ENCODE assay signal across 10 mouse cellular contexts in the genomic region with DNA sequence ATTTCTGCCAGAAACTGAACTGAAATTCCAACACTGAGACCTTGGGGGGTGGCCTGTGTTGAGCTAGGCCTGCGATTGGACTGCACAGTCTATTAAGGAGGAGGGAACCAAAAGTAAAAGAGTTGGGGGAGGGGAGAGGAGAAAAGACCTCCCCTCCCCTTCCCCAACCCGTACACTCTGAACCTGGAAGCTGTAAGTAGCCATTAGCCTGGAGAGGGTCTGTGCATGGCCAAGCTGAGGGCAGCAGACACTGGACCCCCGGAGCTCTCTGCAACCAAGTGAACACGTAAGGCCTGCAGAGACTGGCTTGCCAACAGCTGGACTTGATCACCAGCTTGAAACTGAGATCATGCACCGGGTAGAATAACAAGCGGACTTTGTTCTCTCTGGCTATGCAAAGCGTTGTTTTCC. TPM values are rescaled to one million over a fixed set of nuclear protein-coding genes. Genes with fewer than 3 reads are reported as not detected.
DNase-seq lines count a peak whose midpoint lies in the region; ATAC-seq and TF ChIP-seq lines count a peak whose summit lies in the region.
"Had no signal": no experiment of that assay in that cellular context is flagged by ENCODE, and none has a peak within 500 bp of the region (broad histone marks: within the 10 kb centered on the region; RNA-seq: fewer than 3 reads in every experiment).

Gene Olfml1 (plus strand): TSS at position 186 of the 411 bp plus-strand sequence.

- H3K9ac ChIP-seq in lung, postnatal 0 days (replicated peaks; ENCODE audit: low read depth): no peak within 1 kb of the TSS

- no peaks in the 10 kb centered on the region for H3K4me1 ChIP-seq in lung, postnatal 0 days (ENCODE audit: insufficient read depth, low read depth, low read length)

- peak within 1 kb of the TSS; percentile 42 for H3K4me2 ChIP-seq in lung, postnatal 0 days (replicated peaks; ENCODE audit: low read depth, low read length)

- no peaks in the 10 kb centered on the region for H3K9me3 ChIP-seq in lung, postnatal 0 days (ENCODE audit: low read length)

- WGBS in lung, postnatal 0 days: 32% methylated on average over 7 of the region's 7 CpGs

- TF ChIP-seq EP300 in lung, postnatal 0 days (IDR thresholded peaks at IDR 0.05): no peak

- no peaks in the 10 kb centered on the region for H3K36me3 ChIP-seq in lung, postnatal 0 days (ENCODE audit: insufficient read depth, low read length)
- H3K36me3 ChIP-seq: G1E had no signal

- intact Hi-C loops in gastrocnemius, postnatal 14 days (cut with DNase I; ENCODE audit: low total_unique reads): no loop called here

- no peaks in the 10 kb centered on the region for H3K27me3 ChIP-seq in lung, postnatal 0 days (replicated peaks; ENCODE audit: insufficient read depth, low read length)
- H3K27me3 ChIP-seq: megakaryocyte, embryonic 14.5 days had no signal

- peak within 1 kb of the TSS; percentile 71 for H3K27ac ChIP-seq in lung, postnatal 0 days (ENCODE audit: low read length)

- H3K4me3 ChIP-seq in lung, postnatal 0 days (ENCODE audit: low read depth, low read length): peak within 1 kb of the TSS; percentile 27; the same call in 1 of the 2 replicates
- H3K4me3 ChIP-seq: megakaryocyte, embryonic 14.5 days had no signal

- ATAC-seq in lung, postnatal 0 days: peak; percentile 85

- DNase-seq in right cerebral cortex, adult 2 months (ENCODE audit: low spot score in 2 of 2): peak; percentile 3 to 10
- DNase-seq in right cerebral cortex, postnatal 14 days: no peak
- peak; percentile 38 for DNase-seq in gastrocnemius, postnatal 14 days
- peak; percentile 77 for DNase-seq in hindlimb bud, embryonic 11.5 days (ENCODE audit: extremely low spot score, low read depth, low spot score)
- peak; percentile 21 for DNase-seq in left cerebral cortex, adult 11 months (ENCODE audit: low spot score)
- peak; percentile 80 for DNase-seq in lung, postnatal 0 days (ENCODE audit: low spot score)
- DNase-seq in urinary bladder, postnatal 25 days (ENCODE audit: low spot score): peak; percentile 28
- DNase-seq in c-Kit-positive CD71-positive TER-119-positive erythroid progenitor cells, embryonic 14.5 days (ENCODE audit: low spot score): no peak

- TF ChIP-seq CTCF in lung, postnatal 0 days (IDR thresholded peaks at IDR 0.05): no peak

RNA-seq across cellular contexts. Expression of gene Olfml1, which starts in this region (rescaled TPM):
- total RNA-seq in gastrocnemius, postnatal 14 days (2021): 1 to 10 TPM; 5.9 to 7.0 TPM
- 12.2 and 13.3 TPM in 2 replicates for polyA plus RNA-seq in lung, postnatal 0 days (2015; fragmentation: Nextera tagmentation; extraction: Ambion mirVana)
- total RNA-seq: G1E had no signal
- polyA plus RNA-seq: G1E had no signal

Comparison
In these comparisons a context has a peak if more than half of its experiments do, and no peak if none do; other contexts are left out.
1. DNase-seq: peak in right cerebral cortex, adult 2 months (2 of 2), gastrocnemius, postnatal 14 days (single experiment), hindlimb bud, embryonic 11.5 days (single experiment), left cerebral cortex, adult 11 months (single experiment), lung, postnatal 0 days (single experiment) and urinary bladder, postnatal 25 days (single experiment); none in right cerebral cortex, postnatal 14 days (single experiment) and c-Kit-positive CD71-positive TER-119-positive erythroid progenitor cells, embryonic 14.5 days (single experiment).